Mouse (Mus musculus) spleen, adult 12 weeks (tissue): Measurements from ENCODE around the gene Vps8.

Experiments used
- DNase-seq: peaks from one replicate; pipeline ENCODE4 v3.0.0; 2022; ENCODE audit warnings: low spot score

The Vps8 gene

GRCm38 (mm10) chr16:21553506-21553905, 130.6 kb downstream of the Vps8 start:
- no peak for DNase-seq

GRCm38 (mm10) chr16:21562625-21563300, 139.8 kb downstream of the Vps8 start:
- no peak for DNase-seq

DNA sequence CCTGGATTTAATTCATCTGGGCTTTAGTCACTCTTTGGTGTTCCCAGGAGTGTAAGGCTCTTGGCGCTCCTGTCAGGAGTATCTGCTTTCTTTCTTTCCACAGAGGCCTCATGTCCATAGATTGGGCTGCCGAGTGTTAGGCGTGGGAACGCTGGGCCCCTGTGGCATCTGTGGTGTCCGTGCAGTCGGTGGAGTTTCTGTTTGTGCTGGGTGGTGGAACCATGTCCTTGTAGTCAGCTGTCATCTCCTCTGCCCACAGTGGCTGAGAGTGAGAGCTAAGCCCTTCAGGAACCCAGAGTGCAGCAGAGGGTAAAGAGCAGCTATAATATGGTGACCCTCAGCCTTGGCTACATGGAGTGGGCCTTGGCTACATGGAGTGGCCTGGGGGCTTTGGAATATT, 140.4 kb downstream of the Vps8 start:
- no peak for DNase-seq

DNA sequence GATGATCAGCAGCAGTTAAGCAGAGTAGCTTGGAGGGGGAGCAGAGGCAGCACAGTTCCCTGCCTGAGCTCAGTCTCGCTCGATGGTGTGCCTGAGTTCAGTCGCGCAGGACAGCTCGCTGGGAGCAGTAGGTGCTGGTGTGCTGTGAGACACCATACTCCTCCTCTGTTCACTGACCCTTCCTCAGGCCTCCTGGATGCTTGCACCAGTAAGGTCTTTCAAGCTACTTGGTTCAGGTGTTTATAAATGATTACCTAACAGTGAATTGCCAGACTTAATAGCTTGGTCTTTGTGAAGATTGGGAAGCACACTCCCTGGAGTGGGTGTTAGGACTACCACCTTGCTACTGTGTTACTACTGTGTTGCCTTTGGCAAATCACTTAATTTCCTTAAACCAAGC, 144.2 kb downstream of the Vps8 start:
- DNase-seq: no peak

GRCm38 (mm10) chr16:21569952-21570351, 147.0 kb downstream of the Vps8 start:
- no peak for DNase-seq

- DNase-seq: no peak
Measured at GRCm38 (mm10) chr16:21570786-21571185, 147.9 kb downstream of the Vps8 start.

DNA sequence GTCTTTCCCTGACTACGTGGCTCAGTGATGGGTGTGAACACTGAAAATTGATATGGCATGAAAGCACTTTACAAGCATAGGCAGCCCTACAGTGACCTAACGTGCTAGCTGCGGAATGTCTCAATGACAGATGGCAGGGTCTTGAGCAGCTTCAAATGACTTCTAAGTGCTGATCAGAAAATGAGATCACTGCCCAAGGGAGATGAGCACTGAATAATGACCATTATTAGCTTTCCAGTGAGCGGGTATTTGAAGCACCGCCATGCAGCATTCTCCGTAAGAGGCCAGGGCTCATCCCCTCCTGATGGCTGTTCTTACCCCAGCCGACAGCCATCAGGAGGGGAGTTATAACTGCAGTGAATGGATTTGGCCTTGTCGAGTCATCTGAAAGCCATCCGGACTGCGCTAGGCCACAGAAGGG, 153.1 kb downstream of the Vps8 start:
- no peak for DNase-seq

GRCm38 (mm10) chr16:21589110-21589509, 166.2 kb downstream of the Vps8 start:
- DNase-seq: no peak

GRCm38 (mm10) chr16:21590806-21591205, 167.9 kb downstream of the Vps8 start:
- DNase-seq: no peak

DNA sequence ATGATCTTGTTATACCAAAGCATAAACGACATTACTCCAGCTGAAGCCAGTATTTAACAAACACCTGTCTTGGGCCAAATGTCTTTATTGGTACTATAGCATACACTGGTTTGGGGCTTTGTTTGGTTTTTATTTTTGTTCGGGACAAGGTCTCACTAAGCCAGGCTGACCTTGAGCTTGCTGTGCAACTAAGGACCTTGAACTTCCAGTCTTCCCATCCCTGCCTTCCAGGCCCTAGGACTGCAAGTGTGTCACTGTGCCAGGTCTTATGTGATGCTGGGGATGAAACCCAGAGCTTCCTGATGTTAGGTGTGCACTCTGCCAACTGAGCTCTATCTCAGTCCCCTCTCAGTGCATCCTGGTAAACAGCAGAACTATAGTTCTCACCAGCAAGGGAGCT, 168.6 kb downstream of the Vps8 start:
- DNase-seq: no peak

GRCm38 (mm10) chr16:21595539-21595938, 172.6 kb downstream of the Vps8 start:
- no peak for DNase-seq

DNA sequence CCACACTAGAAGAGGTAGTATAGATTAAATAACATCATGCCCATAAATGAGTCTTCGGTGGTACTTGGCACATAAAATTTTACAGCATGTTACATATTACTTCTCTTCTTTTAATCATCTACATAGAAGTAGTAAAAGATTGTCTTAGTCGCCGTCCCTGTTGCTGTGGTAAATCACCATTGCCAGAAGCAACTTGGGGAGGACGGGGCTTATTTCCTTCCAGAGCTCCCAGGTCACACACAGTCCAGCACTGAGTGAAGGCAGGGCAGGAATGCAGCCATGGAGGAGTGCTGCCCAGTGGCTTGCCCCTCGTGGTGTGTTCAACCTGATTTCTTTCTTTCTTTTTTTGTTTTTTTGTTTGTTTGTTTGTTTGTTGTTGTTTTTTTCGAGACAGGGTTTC, 181.4 kb downstream of the Vps8 start:
- DNase-seq: no peak

GRCm38 (mm10) chr16:21606249-21607020, 183.5 kb downstream of the Vps8 start:
- no peak for DNase-seq

GRCm38 (mm10) chr16:21607021-21607650, 184.2 kb downstream of the Vps8 start:
- no peak for DNase-seq

- no peak for DNase-seq
Measured at GRCm38 (mm10) chr16:21607651-21608040, 184.7 kb downstream of the Vps8 start.

DNA sequence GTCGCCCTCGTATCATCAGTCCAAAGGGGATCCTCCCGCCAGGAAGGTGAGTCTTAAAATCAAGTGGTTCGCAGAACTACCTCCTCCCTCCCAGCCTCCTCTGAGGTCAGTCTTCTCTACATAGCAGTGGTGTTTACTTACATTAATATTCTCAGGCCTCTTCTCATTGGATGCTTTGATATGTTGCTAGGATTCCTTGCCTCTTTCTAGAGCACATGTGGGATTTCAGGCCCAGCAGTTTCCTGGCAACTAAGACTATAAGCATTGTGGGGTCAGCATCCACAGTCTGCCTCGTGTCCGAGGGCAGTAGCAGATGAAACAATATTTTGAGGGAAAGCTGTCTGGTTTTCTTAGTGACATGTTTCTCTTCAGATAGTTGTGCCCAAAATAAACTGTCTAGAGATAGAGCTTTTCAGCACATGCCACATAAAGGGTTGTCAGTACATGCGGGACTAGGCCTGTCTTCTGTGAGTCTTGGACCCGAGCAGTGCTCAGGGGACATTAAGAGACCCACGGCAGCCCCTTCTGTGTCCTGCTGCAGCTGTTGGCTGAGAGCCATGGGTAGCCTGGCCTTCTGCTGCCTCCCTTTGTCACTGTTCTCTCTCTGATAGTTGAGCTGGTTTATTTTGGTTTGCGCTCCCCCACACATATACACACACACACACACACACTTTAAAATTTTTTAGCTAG, 185.4 kb downstream of the Vps8 start:
- DNase-seq: no peak

GRCm38 (mm10) chr16:21610473-21610872, 187.6 kb downstream of the Vps8 start:
- no peak for DNase-seq

- no peak for DNase-seq
Measured at GRCm38 (mm10) chr16:21615802-21616201, 192.9 kb downstream of the Vps8 start.

- DNase-seq: no peak
Measured at GRCm38 (mm10) chr16:21620630-21621029, 197.7 kb downstream of the Vps8 start.

DNA sequence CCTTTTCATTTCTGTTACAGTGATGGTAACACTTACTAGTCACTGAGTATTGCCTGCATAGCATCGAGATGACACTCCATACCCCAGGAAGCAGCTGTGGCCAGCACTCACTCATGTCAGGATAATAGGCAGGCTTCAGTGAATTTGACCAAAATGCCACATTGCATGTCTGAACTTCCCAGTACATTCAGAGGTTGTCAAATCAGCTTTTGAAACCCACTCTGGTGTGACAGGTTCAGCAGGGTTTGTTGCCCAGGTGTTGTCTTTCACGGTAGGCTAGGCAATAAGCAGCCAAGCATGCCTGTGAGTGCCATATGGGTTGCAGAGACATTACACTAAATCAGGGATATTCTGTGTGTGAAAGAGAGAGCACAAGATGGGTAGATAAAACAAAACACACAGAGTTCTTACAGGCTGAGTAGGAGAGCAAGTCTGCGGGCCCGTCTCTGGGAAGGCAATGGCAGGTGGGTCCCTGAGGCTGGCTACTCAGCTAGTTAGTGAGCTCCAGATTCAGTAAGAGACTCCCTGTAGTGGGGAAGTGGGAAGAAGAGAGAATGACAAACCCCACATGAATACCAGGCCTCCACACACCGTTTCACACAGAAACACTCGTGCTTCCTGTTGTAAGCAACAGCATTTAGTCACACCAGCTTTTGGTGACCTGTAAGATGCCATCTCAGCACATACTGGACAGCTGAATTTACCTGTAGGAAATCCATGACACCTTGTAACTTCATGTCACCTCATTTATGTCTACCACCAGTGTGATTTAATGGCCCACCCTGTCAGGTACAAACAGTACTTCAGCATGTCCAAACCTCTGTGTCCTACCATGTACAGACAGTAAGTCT, 203.1 kb downstream of the Vps8 start:
- no peak for DNase-seq

DNA sequence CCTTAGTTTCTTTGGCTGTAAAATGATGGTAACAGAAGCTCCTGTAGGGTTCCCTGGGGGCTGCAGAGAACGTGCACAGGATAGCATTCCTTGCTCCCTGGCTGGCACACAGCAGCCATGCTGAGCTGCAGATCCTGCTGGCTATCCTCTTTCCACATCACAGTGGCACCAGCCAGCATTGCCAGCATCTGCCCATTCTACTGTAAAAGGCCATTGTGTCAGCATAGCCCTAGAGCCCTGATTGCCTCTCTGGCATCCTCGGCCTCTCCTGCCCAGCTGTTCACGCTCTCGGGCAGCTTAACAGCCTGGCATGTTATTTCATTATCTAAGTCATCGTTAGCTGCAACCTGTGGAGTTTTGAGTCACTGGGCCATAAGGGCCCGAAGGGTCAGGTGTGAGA, 204.3 kb downstream of the Vps8 start:
- DNase-seq: no peak
